In genomic region chr1:168754196-168754595, GRCm38 (mm10) we compare ENCODE assay signal across 15 mouse cellular contexts.
A peak's percentile ranks its signal among the peaks of the same experiment; 100 is the strongest.
DNase-seq lines count a peak whose midpoint lies in the region; ATAC-seq lines count a peak whose summit lies in the region.
"Had no signal": no experiment of that assay in that cellular context is flagged by ENCODE, and none has a peak within 500 bp of the region (broad histone marks: within the 10 kb centered on the region; RNA-seq: fewer than 3 reads in every experiment).

No protein-coding gene starts in this region.

- ATAC-seq in neural tube, embryonic 15.5 days (ENCODE audit: low FRiP score): no peak
- no peak for ATAC-seq in heart, embryonic 12.5 days (ENCODE audit: insufficient number of reproducible peaks, low FRiP score)
- no peak for ATAC-seq in forebrain, embryonic 14.5 days
- ATAC-seq: forebrain, postnatal 0 days had no signal

- no peaks in the 10 kb centered on the region for H3K4me1 ChIP-seq in neural tube, embryonic 15.5 days
- H3K4me1 ChIP-seq in heart, embryonic 12.5 days (replicated peaks): peaks cover 6% of the 10 kb centered on the region; the same call in 1 of the 2 replicates
- no peaks in the 10 kb centered on the region for H3K4me1 ChIP-seq in forebrain, embryonic 14.5 days (ENCODE audit: control insufficient read depth, insufficient read depth, low read length)
- H3K4me1 ChIP-seq: neural tube, embryonic 13.5 days had no signal

- H3K9ac ChIP-seq in neural tube, embryonic 15.5 days (replicated peaks): no peak overlapping the region
- H3K9ac ChIP-seq in heart, embryonic 12.5 days: no peak overlapping the region
- no peak overlapping the region for H3K9ac ChIP-seq in forebrain, embryonic 14.5 days (ENCODE audit: low read length)
- H3K9ac ChIP-seq: embryonic facial prominence, embryonic 12.5 days; forebrain, postnatal 0 days; neural tube, embryonic 13.5 days had no signal

- no peak overlapping the region for H3K4me3 ChIP-seq in neural tube, embryonic 15.5 days (replicated peaks)
- no peak overlapping the region for H3K4me3 ChIP-seq in heart, embryonic 12.5 days
- H3K4me3 ChIP-seq in forebrain, embryonic 14.5 days (ENCODE audit: low read depth, low read length): no peak overlapping the region
- H3K4me3 ChIP-seq: embryonic facial prominence, embryonic 12.5 days; neural tube, embryonic 13.5 days had no signal

- no peaks in the 10 kb centered on the region for H3K9me3 ChIP-seq in neural tube, embryonic 15.5 days (replicated peaks)
- H3K9me3 ChIP-seq in heart, embryonic 12.5 days (replicated peaks): no peaks in the 10 kb centered on the region
- no peaks in the 10 kb centered on the region for H3K9me3 ChIP-seq in forebrain, embryonic 14.5 days (replicated peaks; ENCODE audit: control insufficient read depth, low read length)
- H3K9me3 ChIP-seq: embryonic facial prominence, embryonic 12.5 days; neural tube, embryonic 13.5 days had no signal

- H3K36me3 ChIP-seq in neural tube, embryonic 15.5 days: no peaks in the 10 kb centered on the region
- no peaks in the 10 kb centered on the region for H3K36me3 ChIP-seq in heart, embryonic 12.5 days
- H3K36me3 ChIP-seq in forebrain, embryonic 14.5 days (ENCODE audit: control insufficient read depth, insufficient read depth, low read length): no peaks in the 10 kb centered on the region
- H3K36me3 ChIP-seq: embryonic facial prominence, embryonic 12.5 days; neural tube, embryonic 13.5 days had no signal

- H3K4me2 ChIP-seq in neural tube, embryonic 15.5 days: no peak overlapping the region
- H3K4me2 ChIP-seq in heart, embryonic 12.5 days: no peak overlapping the region
- no peak overlapping the region for H3K4me2 ChIP-seq in forebrain, embryonic 14.5 days (ENCODE audit: low read length)
- H3K4me2 ChIP-seq: embryonic facial prominence, embryonic 12.5 days; neural tube, embryonic 13.5 days had no signal

- no peaks in the 10 kb centered on the region for H3K27me3 ChIP-seq in neural tube, embryonic 15.5 days (replicated peaks)
- H3K27me3 ChIP-seq in heart, embryonic 12.5 days (replicated peaks): no peaks in the 10 kb centered on the region
- H3K27me3 ChIP-seq in forebrain, embryonic 14.5 days (replicated peaks; ENCODE audit: control insufficient read depth, insufficient read depth, low read length): no peaks in the 10 kb centered on the region
- H3K27me3 ChIP-seq: embryonic facial prominence, embryonic 12.5 days; neural tube, embryonic 13.5 days had no signal

- WGBS in neural tube, embryonic 15.5 days: 64% methylated on average over 7 of the region's 7 CpGs
- WGBS in heart, embryonic 12.5 days: 77% methylated on average over 7 of the region's 7 CpGs
- WGBS in forebrain, embryonic 14.5 days: 87% methylated on average over 7 of the region's 7 CpGs

- intact Hi-C loops in left cerebral cortex, postnatal 25 days (cut with DNase I): no loop called here

- no peak overlapping the region for H3K27ac ChIP-seq in neural tube, embryonic 15.5 days (replicated peaks)
- H3K27ac ChIP-seq in heart, embryonic 12.5 days (ENCODE audit: poor library complexity, severe bottlenecking): no peak overlapping the region
- no peak overlapping the region for H3K27ac ChIP-seq in forebrain, embryonic 14.5 days (ENCODE audit: low read depth, low read length)
- H3K27ac ChIP-seq: embryonic facial prominence, embryonic 12.5 days; neural tube, embryonic 13.5 days had no signal

- peak; percentile 47 for DNase-seq in neural tube, embryonic 10.5 days (ENCODE audit: extremely low spot score, low spot score)
- peak; percentile 76 for DNase-seq in hindlimb bud, embryonic 11.5 days (ENCODE audit: extremely low spot score, low read depth, low spot score)
- peak; percentile 30 to 59 for DNase-seq in kidney, postnatal 25 days
- no peak for DNase-seq in left cerebral cortex, postnatal 25 days (ENCODE audit: low spot score in 2 of 2)
- DNase-seq in forebrain, embryonic 14.5 days (ENCODE audit: low spot score): no peak
- no peak for DNase-seq in cerebellum, postnatal 36 days
- DNase-seq: forebrain, postnatal 0 days; heart, adult 11 months; midbrain, embryonic 14.5 days; right cerebral cortex, postnatal 25 days; thymus, postnatal 36 days had no signal

Comparison
In these comparisons a context has a peak if more than half of its experiments do, and no peak if none do; other contexts are left out.
1. DNase-seq: peak in neural tube, embryonic 10.5 days (single experiment), hindlimb bud, embryonic 11.5 days (single experiment) and kidney, postnatal 25 days (2 of 2); none in left cerebral cortex, postnatal 25 days (0 of 2), forebrain, embryonic 14.5 days (single experiment) and cerebellum, postnatal 36 days (0 of 2).